Mouse (Mus musculus): ENCODE results near the gene Cib4. TPM values are rescaled to one million over a fixed set of nuclear protein-coding genes. Genes with fewer than 3 reads are reported as not detected.

The Cib4 gene
- polyA plus RNA-seq, 1 experiment, result not detected

GRCm38 (mm10) chr5:30534637-30535036 lies 11.0 kb downstream of the Cib4 start:
- TF ChIP-seq POLR2A (IDR thresholded peaks at IDR 0.05; ENCODE audit: borderline replicate concordance, extremely low read depth, insufficient read depth, insufficient read length, poor library complexity, severe bottlenecking) (no peak), CTCF (IDR thresholded peaks at IDR 0.05; ENCODE audit: borderline replicate concordance, extremely low read depth, insufficient read depth, insufficient read length) (no peak)
- no peak for DNase-seq (ENCODE audit: low read depth)

- peak; percentile 67 for DNase-seq (ENCODE audit: low read depth)
- TF ChIP-seq CTCF (IDR thresholded peaks at IDR 0.05; ENCODE audit: borderline replicate concordance, extremely low read depth, insufficient read depth, insufficient read length) (no peak), POLR2A (IDR thresholded peaks at IDR 0.05; ENCODE audit: borderline replicate concordance, extremely low read depth, insufficient read depth, insufficient read length, poor library complexity, severe bottlenecking) (no peak)
These were observed 16.7 kb downstream of the Cib4 start for GRCm38 (mm10) chr5:30528906-30529305.

- no peak for DNase-seq (ENCODE audit: low read depth)
- no peak for TF ChIP-seq CTCF (IDR thresholded peaks at IDR 0.05; ENCODE audit: borderline replicate concordance, extremely low read depth, insufficient read depth, insufficient read length)
- no peak for TF ChIP-seq POLR2A (IDR thresholded peaks at IDR 0.05; ENCODE audit: borderline replicate concordance, extremely low read depth, insufficient read depth, insufficient read length, poor library complexity, severe bottlenecking)
These were observed 18.5 kb downstream of the Cib4 start for GRCm38 (mm10) chr5:30527129-30527528.

- TF ChIP-seq POLR2A (IDR thresholded peaks at IDR 0.05; ENCODE audit: borderline replicate concordance, extremely low read depth, insufficient read depth, insufficient read length, poor library complexity, severe bottlenecking) (no peak), CTCF (IDR thresholded peaks at IDR 0.05; ENCODE audit: borderline replicate concordance, extremely low read depth, insufficient read depth, insufficient read length) (no peak)
- DNase-seq (ENCODE audit: low read depth), result peak; percentile 92
These were observed 19.5 kb downstream of the Cib4 start for GRCm38 (mm10) chr5:30525920-30526836.

- no peak for DNase-seq (ENCODE audit: low read depth)
- TF ChIP-seq CTCF (IDR thresholded peaks at IDR 0.05; ENCODE audit: borderline replicate concordance, extremely low read depth, insufficient read depth, insufficient read length) (no peak), POLR2A (IDR thresholded peaks at IDR 0.05; ENCODE audit: borderline replicate concordance, extremely low read depth, insufficient read depth, insufficient read length, poor library complexity, severe bottlenecking) (no peak)
These were observed 21.4 kb downstream of the Cib4 start for GRCm38 (mm10) chr5:30524213-30524612.

- TF ChIP-seq CTCF (IDR thresholded peaks at IDR 0.05; ENCODE audit: borderline replicate concordance, extremely low read depth, insufficient read depth, insufficient read length), result no peak
- TF ChIP-seq POLR2A (IDR thresholded peaks at IDR 0.05; ENCODE audit: borderline replicate concordance, extremely low read depth, insufficient read depth, insufficient read length, poor library complexity, severe bottlenecking), result no peak
- DNase-seq (ENCODE audit: low read depth), result no peak
These were observed 22.5 kb downstream of the Cib4 start for GRCm38 (mm10) chr5:30523131-30523530.

- TF ChIP-seq POLR2A (IDR thresholded peaks at IDR 0.05; ENCODE audit: borderline replicate concordance, extremely low read depth, insufficient read depth, insufficient read length, poor library complexity, severe bottlenecking), result no peak
- TF ChIP-seq CTCF (IDR thresholded peaks at IDR 0.05; ENCODE audit: borderline replicate concordance, extremely low read depth, insufficient read depth, insufficient read length), result no peak
- peak; percentile 54 for DNase-seq (ENCODE audit: low read depth)
These were observed 23.2 kb downstream of the Cib4 start for GRCm38 (mm10) chr5:30522406-30522805.

GRCm38 (mm10) chr5:30520214-30520732 lies 25.4 kb downstream of the Cib4 start:
- no peak for TF ChIP-seq POLR2A (IDR thresholded peaks at IDR 0.05; ENCODE audit: borderline replicate concordance, extremely low read depth, insufficient read depth, insufficient read length, poor library complexity, severe bottlenecking)
- DNase-seq (ENCODE audit: low read depth), result no peak

GRCm38 (mm10) chr5:30519494-30519893 lies 26.1 kb downstream of the Cib4 start:
- TF ChIP-seq POLR2A (IDR thresholded peaks at IDR 0.05; ENCODE audit: borderline replicate concordance, extremely low read depth, insufficient read depth, insufficient read length, poor library complexity, severe bottlenecking) (no peak), CTCF (IDR thresholded peaks at IDR 0.05; ENCODE audit: borderline replicate concordance, extremely low read depth, insufficient read depth, insufficient read length) (no peak)
- peak; percentile 51 for DNase-seq (ENCODE audit: low read depth)

GRCm38 (mm10) chr5:30518547-30518946 lies 27.1 kb downstream of the Cib4 start:
- DNase-seq (ENCODE audit: low read depth), result no peak

GRCm38 (mm10) chr5:30518108-30518507 lies 27.5 kb downstream of the Cib4 start:
- TF ChIP-seq CTCF (IDR thresholded peaks at IDR 0.05; ENCODE audit: borderline replicate concordance, extremely low read depth, insufficient read depth, insufficient read length), result no peak
- no peak for TF ChIP-seq POLR2A (IDR thresholded peaks at IDR 0.05; ENCODE audit: borderline replicate concordance, extremely low read depth, insufficient read depth, insufficient read length, poor library complexity, severe bottlenecking)
- DNase-seq (ENCODE audit: low read depth), result no peak

More at GRCm38 (mm10) chr5:30518547-30518946, 27.1 kb downstream of the Cib4 start:
- TF ChIP-seq CTCF (IDR thresholded peaks at IDR 0.05; ENCODE audit: borderline replicate concordance, extremely low read depth, insufficient read depth, insufficient read length) (no peak), POLR2A (IDR thresholded peaks at IDR 0.05; ENCODE audit: borderline replicate concordance, extremely low read depth, insufficient read depth, insufficient read length, poor library complexity, severe bottlenecking) (no peak)

- no peak for TF ChIP-seq POLR2A (IDR thresholded peaks at IDR 0.05; ENCODE audit: borderline replicate concordance, extremely low read depth, insufficient read depth, insufficient read length, poor library complexity, severe bottlenecking)
- TF ChIP-seq CTCF (IDR thresholded peaks at IDR 0.05; ENCODE audit: borderline replicate concordance, extremely low read depth, insufficient read depth, insufficient read length), result peak; percentile 63
- DNase-seq (ENCODE audit: low read depth), result peak; percentile 34
These were observed 29.3 kb downstream of the Cib4 start for GRCm38 (mm10) chr5:30516376-30516775.
